Mouse (Mus musculus): Measurements from ENCODE around the gene Zfp942.
A peak's percentile ranks its signal among the peaks of the same experiment; 100 is the strongest.

Zfp942 gene

DNA sequence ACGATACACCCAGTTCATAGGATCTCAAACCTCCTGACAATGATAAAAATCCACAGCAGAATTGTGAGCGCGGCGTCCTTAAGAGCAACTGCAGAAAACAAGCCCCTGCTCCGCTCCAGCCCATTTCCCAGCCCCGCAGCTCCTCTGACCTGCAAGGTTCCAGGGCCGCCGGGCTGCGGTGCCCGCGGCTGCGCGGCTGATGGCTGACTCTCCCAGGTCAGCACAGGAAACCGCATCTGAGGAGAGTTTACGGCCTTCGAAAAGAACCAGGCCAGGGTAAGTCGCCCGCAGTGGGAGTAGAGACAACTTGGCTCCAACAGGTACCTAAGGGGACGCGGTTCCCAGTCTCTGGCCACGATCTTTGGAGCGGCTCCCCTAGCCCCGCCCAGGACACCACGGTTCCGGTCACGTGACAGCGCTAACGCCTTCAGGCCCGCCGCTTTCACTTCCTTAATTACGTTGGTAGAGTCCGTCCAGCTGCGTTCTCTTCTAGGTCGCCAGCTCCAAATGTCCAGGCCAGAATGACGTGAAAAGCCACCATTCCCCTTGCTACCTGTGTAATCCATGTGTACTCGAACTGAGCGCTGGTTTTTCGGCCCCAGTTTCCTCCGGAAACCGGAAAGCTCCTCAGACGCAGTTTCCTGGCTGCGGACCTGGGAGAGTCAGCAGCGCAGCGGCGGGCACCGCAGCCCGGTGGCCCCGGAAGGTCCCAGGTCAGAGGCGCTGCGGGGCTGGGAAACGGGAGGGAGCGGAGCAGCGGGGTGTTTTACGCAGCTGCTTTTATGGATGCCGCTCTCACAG, at the start of gene Zfp942, which contains the start of gene Zfp943:
Gene Zfp942 (minus strand): TSS at position 358 of the 801 bp plus-strand sequence.
Gene Zfp943 (plus strand): TSS at position 446 of the 801 bp plus-strand sequence.
- peak; percentile 58 to 65 for DNase-seq (ENCODE audit: low spot score in 2 of 2)

DNA sequence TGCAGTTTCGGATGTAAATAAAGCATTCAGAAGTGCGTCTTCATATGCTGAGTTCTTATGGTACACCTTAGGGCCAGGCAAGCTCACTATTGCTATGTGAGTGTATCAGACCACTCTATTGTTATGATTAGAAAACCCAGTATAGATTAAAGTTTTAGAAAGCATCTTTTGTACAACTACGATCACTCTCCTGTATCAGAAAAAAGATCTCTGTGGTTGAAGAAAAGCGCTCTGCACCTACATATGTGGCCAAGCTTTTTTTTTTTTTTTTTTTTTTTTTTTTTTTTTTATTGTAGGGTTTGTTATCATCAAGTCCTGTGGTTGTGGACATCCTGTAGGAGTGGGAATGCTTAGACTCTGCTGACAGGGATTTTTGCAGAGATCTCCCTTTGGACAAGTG, 1.0 kb upstream of the Zfp942 start:
- DNase-seq (ENCODE audit: low spot score in 2 of 2): no peak

DNA sequence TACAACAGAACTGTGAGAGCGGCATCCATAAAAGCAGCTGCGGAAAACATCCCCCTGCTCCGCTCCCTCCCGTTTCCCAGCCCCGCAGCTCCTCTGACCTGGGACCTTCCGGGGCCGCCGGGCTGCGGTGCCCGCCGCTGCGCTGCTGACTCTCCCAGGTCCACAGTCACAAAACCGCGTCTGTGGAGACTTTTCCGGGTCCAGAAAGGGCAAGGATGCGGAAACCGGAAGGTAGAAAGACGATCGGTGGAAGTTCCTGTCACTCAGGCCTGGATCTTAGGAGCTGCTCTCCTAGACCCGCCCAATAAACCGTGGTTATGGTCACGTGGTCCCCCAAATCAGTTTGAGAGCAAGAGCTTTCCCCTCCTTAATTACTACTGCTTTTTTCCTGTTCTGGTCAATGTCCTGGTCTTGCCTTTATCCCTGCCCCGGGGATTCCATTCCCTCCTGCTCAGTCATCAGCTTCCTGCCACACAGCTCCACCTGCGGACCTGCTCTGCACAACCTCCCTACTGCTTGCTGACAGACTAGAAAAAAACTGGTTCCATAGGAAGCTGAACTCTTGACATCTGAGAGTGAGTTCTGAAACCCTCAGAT, 52.7 kb downstream of the Zfp942 start, which contains the start of gene Zfp995:
Gene Zfp995 (minus strand): TSS at position 471 of the 597 bp plus-strand sequence.
- DNase-seq (ENCODE audit: low spot score in 2 of 2): peak; percentile 39 to 45

DNA sequence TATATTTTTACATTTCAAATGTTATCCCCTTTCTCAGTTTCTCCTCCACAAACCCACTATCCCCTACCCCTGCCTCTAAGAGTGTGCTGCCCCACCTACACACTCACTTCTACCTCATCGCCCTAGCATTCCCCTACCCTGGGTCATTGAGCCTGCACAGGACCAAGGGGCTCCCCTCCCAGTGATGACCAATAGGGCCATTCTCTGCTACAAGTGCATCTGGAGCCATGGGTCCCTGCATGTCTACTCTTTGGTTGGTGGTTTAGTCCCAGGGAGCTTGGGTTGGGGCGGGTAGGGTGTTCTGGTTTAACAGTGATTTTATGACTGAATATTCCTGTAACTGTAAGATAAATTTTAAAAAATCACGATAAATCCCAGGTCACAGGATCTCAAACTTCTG, 53.2 kb downstream of the Zfp942 start:
- no peak for DNase-seq (ENCODE audit: low spot score in 2 of 2)

Measured in spleen, postnatal 36 days (tissue).